Mouse (Mus musculus) heart, embryonic 15.5 days (tissue): ENCODE data around the gene Atp6v1b1. TPM values are rescaled to one million over a fixed set of nuclear protein-coding genes. Genes with fewer than 3 reads are reported as not detected.

Experiments used
- ATAC-seq: fragments of 200-750 bp; cut with Nextera tagmentation; replicated peaks from 2 replicates; pipeline ENCODE4 v1.8.0; 2017; ENCODE audit warnings: low read depth, moderate TSS enrichment; ENCODE audit not compliant: insufficient number of reproducible peaks, insufficient read depth, low FRiP score
- H3K27ac ChIP-seq: fragments of 300-500 bp; sonication (generic); 2 replicates; pipeline ENCODE4 v1.5.1; 2015; ENCODE audit warnings: mild to moderate bottlenecking, inconsistent platforms
- H3K27me3 ChIP-seq: fragments of 300-500 bp; sonication (generic); 2 replicates; pipeline ENCODE4 v1.6.1; 2015; ENCODE audit warnings: inconsistent platforms
- H3K36me3 ChIP-seq: fragments of 300-500 bp; sonication (generic); 2 replicates; pipeline ENCODE4 v1.6.1; 2015; ENCODE audit warnings: mild to moderate bottlenecking, inconsistent platforms
- H3K4me1 ChIP-seq: fragments of 300-500 bp; sonication (generic); replicated peaks from 2 replicates; pipeline ENCODE4 v1.6.1; 2015; ENCODE audit warnings: inconsistent platforms
- H3K4me2 ChIP-seq: fragments of 300-500 bp; sonication (generic); 2 replicates; pipeline ENCODE4 v1.6.1; 2015; ENCODE audit warnings: inconsistent platforms, mild to moderate bottlenecking, moderate library complexity
- H3K4me3 ChIP-seq: fragments of 300-500 bp; sonication (generic); 2 replicates; pipeline ENCODE4 v1.5.1; 2015; ENCODE audit warnings: mild to moderate bottlenecking, inconsistent platforms
- H3K9ac ChIP-seq: fragments of 300-500 bp; sonication (generic); 2 replicates; pipeline ENCODE4 v1.6.1; 2015; ENCODE audit warnings: mild to moderate bottlenecking, inconsistent platforms
- H3K9me3 ChIP-seq: fragments of 300-500 bp; sonication (generic); replicated peaks from 2 replicates; pipeline ENCODE4 v1.6.1; 2016; ENCODE audit warnings: inconsistent platforms
- WGBS: fragments of 180-500 bp; shearing (Covaris S2); methylation state at CpG from one replicate; pipeline ENCODE4 v1.1.7; 2015; ENCODE audit warnings: mixed read lengths; 5-methylcytosine and 5-hydroxymethylcytosine counted together
- polyA plus RNA-seq: library from polyadenylated mRNA; unstranded; fragments of >200 nt; fragmentation: Nextera tagmentation; extraction: Ambion mirVana; gene quantifications from 2 replicates; pipeline ENCODE4 v1.2.1, GENCODE M21; 2015

Gene Atp6v1b1
- polyA plus RNA-seq, 1 experiment from 2014 or later, result not detected

- peaks cover 95% of the 10 kb centered on the region for H3K27me3 ChIP-seq
- peaks cover 7% of the 10 kb centered on the region for H3K4me1 ChIP-seq
- no peak overlapping the region for H3K27ac ChIP-seq
- no peak overlapping the region for H3K4me3 ChIP-seq
- 24% methylated on average over 5 of the region's 5 CpGs for WGBS
- H3K4me2 ChIP-seq, result no peak overlapping the region
- H3K36me3 ChIP-seq, result no peaks in the 10 kb centered on the region
- no peak overlapping the region for H3K9ac ChIP-seq
- H3K9me3 ChIP-seq, result no peaks in the 10 kb centered on the region
- no peak for ATAC-seq
Observed at GRCm38 (mm10) chr6:83704701-83705100, 38.1 kb upstream of the Atp6v1b1 start.

GRCm38 (mm10) chr6:83707738-83708510 is 34.9 kb upstream of the Atp6v1b1 start:
- H3K27ac ChIP-seq, result no peak overlapping the region
- H3K9me3 ChIP-seq, result no peaks in the 10 kb centered on the region
- no peaks in the 10 kb centered on the region for H3K36me3 ChIP-seq
- H3K27me3 ChIP-seq, result peaks cover 100% of the 10 kb centered on the region
- 9% methylated on average over 6 of the region's 6 CpGs for WGBS
- H3K9ac ChIP-seq, result no peak overlapping the region
- peaks cover 21% of the 10 kb centered on the region for H3K4me1 ChIP-seq
- no peak overlapping the region for H3K4me3 ChIP-seq
- no peak overlapping the region for H3K4me2 ChIP-seq
- no peak for ATAC-seq

GRCm38 (mm10) chr6:83710361-83711066 is 32.3 kb upstream of the Atp6v1b1 start:
- Histone ChIP-seq H3K27me3 (peaks cover 100% of the 10 kb centered on the region), H3K4me3 (peak overlapping the region; percentile 49), H3K9me3 (no peaks in the 10 kb centered on the region), H3K4me1 (peaks cover 33% of the 10 kb centered on the region), H3K27ac (no peak overlapping the region), H3K9ac (0 out of 2 replicates have a peak overlapping the region, but pooled peaks have one; percentile 3), H3K4me2 (peak overlapping the region; percentile 88), H3K36me3 (no peaks in the 10 kb centered on the region)
- under 1% methylated on average over 32 of the region's 32 CpGs for WGBS
- ATAC-seq, result peak; percentile 1; the same call in 1 of the 2 replicates

- no peak within 1 kb of the TSS for H3K27ac ChIP-seq
- under 1% methylated on average over 46 of the region's 46 CpGs for WGBS
- H3K36me3 ChIP-seq, result no peaks in the 10 kb centered on the region
- peak within 1 kb of the TSS; percentile 49 for H3K4me3 ChIP-seq
- peaks cover 100% of the 10 kb centered on the region for H3K27me3 ChIP-seq
- 0 out of 2 replicates have a peak within 1 kb of the TSS, but pooled peaks have one; percentile 3 for H3K9ac ChIP-seq
- peaks cover 37% of the 10 kb centered on the region for H3K4me1 ChIP-seq
- H3K9me3 ChIP-seq, result no peaks in the 10 kb centered on the region
- ATAC-seq, result peak; percentile 57; the same call in 1 of the 2 replicates
- H3K4me2 ChIP-seq, result peak within 1 kb of the TSS; percentile 88
Observed at GRCm38 (mm10) chr6:83711067-83711675, 31.6 kb upstream of the Atp6v1b1 start, which contains the start of gene Vax2. TSS of gene Vax2 (plus strand) at chr6:83711264.

GRCm38 (mm10) chr6:83711725-83712475 is 30.9 kb upstream of the Atp6v1b1 start:
- 3% methylated on average over 45 of the region's 45 CpGs for WGBS
- Histone ChIP-seq H3K27me3 (peaks cover 99% of the 10 kb centered on the region), H3K9ac (no peak overlapping the region), H3K36me3 (no peaks in the 10 kb centered on the region), H3K4me1 (peaks cover 37% of the 10 kb centered on the region), H3K9me3 (no peaks in the 10 kb centered on the region), H3K4me2 (peak overlapping the region; percentile 88), H3K27ac (no peak overlapping the region), H3K4me3 (peak overlapping the region; percentile 49)
- ATAC-seq, result no peak

- Histone ChIP-seq H3K36me3 (no peaks in the 10 kb centered on the region), H3K9ac (no peak overlapping the region), H3K4me1 (peaks cover 37% of the 10 kb centered on the region), H3K9me3 (no peaks in the 10 kb centered on the region), H3K27me3 (peaks cover 99% of the 10 kb centered on the region), H3K4me2 (no peak overlapping the region), H3K4me3 (no peak overlapping the region), H3K27ac (no peak overlapping the region)
- no peak for ATAC-seq
- 6% methylated on average over 12 of the region's 12 CpGs for WGBS
Observed at GRCm38 (mm10) chr6:83713271-83714136, 29.3 kb upstream of the Atp6v1b1 start.

- H3K4me2 ChIP-seq, result peak overlapping the region; percentile 24
- peaks cover 37% of the 10 kb centered on the region for H3K4me1 ChIP-seq
- 2% methylated on average over 34 of the region's 34 CpGs for WGBS
- H3K36me3 ChIP-seq, result no peaks in the 10 kb centered on the region
- H3K4me3 ChIP-seq, result peak overlapping the region; percentile 21
- no peak overlapping the region for H3K27ac ChIP-seq
- H3K9ac ChIP-seq, result no peak overlapping the region
- no peaks in the 10 kb centered on the region for H3K9me3 ChIP-seq
- ATAC-seq, result peak; percentile 50; the same call in 1 of the 2 replicates
- H3K27me3 ChIP-seq, result peaks cover 99% of the 10 kb centered on the region
Observed at GRCm38 (mm10) chr6:83714221-83715123, 28.3 kb upstream of the Atp6v1b1 start.

- H3K4me1 ChIP-seq, result peaks cover 31% of the 10 kb centered on the region
- H3K27ac ChIP-seq, result no peak overlapping the region
- no peaks in the 10 kb centered on the region for H3K9me3 ChIP-seq
- H3K4me3 ChIP-seq, result peak overlapping the region; percentile 21
- peak overlapping the region; percentile 24 for H3K4me2 ChIP-seq
- 4% methylated on average over 30 of the region's 30 CpGs for WGBS
- ATAC-seq, result no peak
- no peak overlapping the region for H3K9ac ChIP-seq
- no peaks in the 10 kb centered on the region for H3K36me3 ChIP-seq
- H3K27me3 ChIP-seq, result peaks cover 99% of the 10 kb centered on the region
Observed at GRCm38 (mm10) chr6:83715461-83716196, 27.2 kb upstream of the Atp6v1b1 start.

- Histone ChIP-seq H3K4me1 (peaks cover 17% of the 10 kb centered on the region), H3K4me3 (no peak overlapping the region), H3K4me2 (no peak overlapping the region), H3K36me3 (no peaks in the 10 kb centered on the region), H3K27ac (no peak overlapping the region), H3K9ac (no peak overlapping the region), H3K9me3 (no peaks in the 10 kb centered on the region), H3K27me3 (peaks cover 99% of the 10 kb centered on the region)
- WGBS, result 7% methylated on average over 8 of the region's 8 CpGs
- ATAC-seq, result no peak
Observed at GRCm38 (mm10) chr6:83717026-83717425, 25.8 kb upstream of the Atp6v1b1 start.
